Mouse (Mus musculus) T-helper 17 cell (primary cell): ENCODE data around the gene Slc6a16.

ENCODE experiments used
- in situ Hi-C, 2 experiments: fragments of 300-600 bp; cut with MboI, MseI; formaldehyde crosslinking; loops; 1 replicate in 1 of 2; 2 replicates in 1 of 2; pipeline ENCODE4 v1.15.1; 2025; ENCODE audit warnings: high pct_unique_total_duplicates in 2 of 2

Slc6a16 gene

GRCm38 (mm10) chr7:45240633-45241388, at the start of gene Slc6a16:
Gene Slc6a16, plus strand, starts transcription at chr7:45241085.
- in situ Hi-C loops: loop anchor here in 1 of 2 experiments (25.0 kb wide), 1 partner anchor 1454 kb away; the partner anchor contains the start of genes Klk10, Klk8 and Klk9

- in situ Hi-C loops: no loop called here
Measured at GRCm38 (mm10) chr7:45191161-45191560, 49.7 kb upstream of the Slc6a16 start.

- in situ Hi-C loops: no loop called here
Measured at GRCm38 (mm10) chr7:45191803-45192363, 49.0 kb upstream of the Slc6a16 start.

- in situ Hi-C loops: no loop called here
Measured at GRCm38 (mm10) chr7:45192585-45193310, 48.1 kb upstream of the Slc6a16 start.

- in situ Hi-C loops: no loop called here
Measured at GRCm38 (mm10) chr7:45193406-45193805, 47.5 kb upstream of the Slc6a16 start.

GRCm38 (mm10) chr7:45193871-45194785, 46.8 kb upstream of the Slc6a16 start:
- in situ Hi-C loops: no loop called here

- in situ Hi-C loops: no loop called here
Measured at GRCm38 (mm10) chr7:45195341-45196175, 45.3 kb upstream of the Slc6a16 start.

- in situ Hi-C loops: no loop called here
Measured at GRCm38 (mm10) chr7:45196176-45196535, 44.7 kb upstream of the Slc6a16 start.

- in situ Hi-C loops: no loop called here
Measured at GRCm38 (mm10) chr7:45196994-45197393, 43.9 kb upstream of the Slc6a16 start.

GRCm38 (mm10) chr7:45198435-45198834, 42.5 kb upstream of the Slc6a16 start:
- in situ Hi-C loops: no loop called here

GRCm38 (mm10) chr7:45198961-45199360, 41.9 kb upstream of the Slc6a16 start:
- in situ Hi-C loops: no loop called here

GRCm38 (mm10) chr7:45202654-45203053, 38.2 kb upstream of the Slc6a16 start:
- in situ Hi-C loops: no loop called here

GRCm38 (mm10) chr7:45204380-45205143, 36.3 kb upstream of the Slc6a16 start, which contains the start of gene Ccdc155:
Gene Ccdc155, minus strand, starts transcription at chr7:45204892.
- in situ Hi-C loops: no loop called here

- in situ Hi-C loops: no loop called here
Measured at GRCm38 (mm10) chr7:45208260-45208659, 32.6 kb upstream of the Slc6a16 start.

GRCm38 (mm10) chr7:45211070-45211469, 29.8 kb upstream of the Slc6a16 start:
- in situ Hi-C loops: no loop called here

GRCm38 (mm10) chr7:45211851-45212251, 29.0 kb upstream of the Slc6a16 start, which contains the start of gene Dkkl1:
Gene Dkkl1, minus strand, starts transcription at chr7:45212147.
- in situ Hi-C loops: no loop called here

GRCm38 (mm10) chr7:45212356-45212755, 28.5 kb upstream of the Slc6a16 start:
- in situ Hi-C loops: no loop called here

GRCm38 (mm10) chr7:45213708-45214107, 27.2 kb upstream of the Slc6a16 start:
- in situ Hi-C loops: no loop called here

GRCm38 (mm10) chr7:45215673-45216441, 25.0 kb upstream of the Slc6a16 start, which contains the start of gene Tead2:
Gene Tead2, plus strand, starts transcription at chr7:45215753.
- in situ Hi-C loops: no loop called here
